Mouse (Mus musculus) adrenal gland, postnatal 4 days (tissue): ENCODE results near the gene Dpp6. TPM values are rescaled to one million over a fixed set of nuclear protein-coding genes. Genes with fewer than 3 reads are reported as not detected.

Experiments used
- DNase-seq, 2 experiments: peaks; one replicate each; pipeline ENCODE4 v3.0.0; 2021 to 2022; ENCODE audit warnings: low spot score in 2 of 2, mixed read lengths in 2 of 2
- total RNA-seq, 2 experiments: library from RNA; stranded (reverse); gene quantifications; 2 replicates each; pipeline ENCODE4 v1.2.3; 2021

Gene Dpp6
- total RNA-seq, 2 experiments from 2014 or later = 8.1 to 9.3 TPM

- DNase-seq = no peak
Measured at GRCm38 (mm10) chr5:27056436-27056835, 239.4 kb downstream of the Dpp6 start.

GRCm38 (mm10) chr5:27060114-27060513 is 243.1 kb downstream of the Dpp6 start:
- DNase-seq = no peak

- no peak for DNase-seq
Measured at GRCm38 (mm10) chr5:27063871-27064270, 246.9 kb downstream of the Dpp6 start.

- no peak for DNase-seq
Measured at GRCm38 (mm10) chr5:27066837-27067236, 249.8 kb downstream of the Dpp6 start.

- peak in 1 of 2 experiments; percentile 6 for DNase-seq
Measured at GRCm38 (mm10) chr5:27075131-27075591, 258.2 kb downstream of the Dpp6 start.

GRCm38 (mm10) chr5:27076046-27076445 is 259.0 kb downstream of the Dpp6 start:
- no peak for DNase-seq

- no peak for DNase-seq
Measured at GRCm38 (mm10) chr5:27077821-27078220, 260.8 kb downstream of the Dpp6 start.

GRCm38 (mm10) chr5:27081275-27081674 is 264.3 kb downstream of the Dpp6 start:
- DNase-seq = no peak

- no peak for DNase-seq
Measured at GRCm38 (mm10) chr5:27083762-27084161, 266.8 kb downstream of the Dpp6 start.

- DNase-seq = no peak
Measured at GRCm38 (mm10) chr5:27108221-27108620, 291.2 kb downstream of the Dpp6 start.

GRCm38 (mm10) chr5:27122479-27122878 is 305.5 kb downstream of the Dpp6 start:
- no peak for DNase-seq

GRCm38 (mm10) chr5:27122944-27123343 is 305.9 kb downstream of the Dpp6 start:
- no peak for DNase-seq

GRCm38 (mm10) chr5:27126034-27126433 is 309.0 kb downstream of the Dpp6 start:
- no peak for DNase-seq

GRCm38 (mm10) chr5:27133196-27133595 is 316.2 kb downstream of the Dpp6 start:
- DNase-seq = no peak

GRCm38 (mm10) chr5:27134436-27135005 is 317.5 kb downstream of the Dpp6 start:
- no peak for DNase-seq

- DNase-seq = no peak
Measured at GRCm38 (mm10) chr5:27147397-27147945, 330.5 kb downstream of the Dpp6 start.

- no peak for DNase-seq
Measured at GRCm38 (mm10) chr5:27151017-27151416, 334.0 kb downstream of the Dpp6 start.

- DNase-seq = no peak
Measured at GRCm38 (mm10) chr5:27155671-27156070, 338.7 kb downstream of the Dpp6 start.

GRCm38 (mm10) chr5:27156366-27156765 is 339.4 kb downstream of the Dpp6 start:
- DNase-seq = no peak

GRCm38 (mm10) chr5:27161122-27161645 is 344.2 kb downstream of the Dpp6 start:
- no peak for DNase-seq

GRCm38 (mm10) chr5:27168550-27168949 is 351.5 kb downstream of the Dpp6 start:
- no peak for DNase-seq

GRCm38 (mm10) chr5:27184963-27185362 is 368.0 kb downstream of the Dpp6 start:
- no peak for DNase-seq
